Comparison of ENCODE assay signal across 14 mouse cellular contexts in genomic region chr8:92482393-92482792, GRCm38 (mm10).
A peak's percentile ranks its signal among the peaks of the same experiment; 100 is the strongest.
DNase-seq lines count a peak whose midpoint lies in the region.
"Had no signal": no experiment of that assay in that cellular context is flagged by ENCODE, and none has a peak within 500 bp of the region (broad histone marks: within the 10 kb centered on the region; RNA-seq: fewer than 3 reads in every experiment).

No protein-coding gene starts in this region.

- peak; percentile 57 for DNase-seq in fat pad, adult 2 months (ENCODE audit: extremely low read depth, low read depth, low spot score)
- DNase-seq in gonadal fat pad, adult 2 months (ENCODE audit: low read depth), result peak; percentile 54
- DNase-seq in cerebellum, adult 8-10 months, result no peak
- no peak for DNase-seq in thymus, postnatal 4 days
- DNase-seq: adrenal gland, adult 2 months; adrenal gland, adult 8-10 months; adrenal gland, postnatal 10 days; adrenal gland, postnatal 14 days; adrenal gland, postnatal 25 days; adrenal gland, postnatal 36 days; B cell, adult 2 months; cerebellum, adult 11 months; cerebellum, adult 11-12 months; cerebellum, adult 18-20 months had no signal

Comparison
In these comparisons a context has a peak if more than half of its experiments do, and no peak if none do; other contexts are left out.
1. DNase-seq: peak in fat pad, adult 2 months (single experiment) and gonadal fat pad, adult 2 months (single experiment); none in cerebellum, adult 8-10 months (single experiment) and thymus, postnatal 4 days (single experiment).